Mouse (Mus musculus): ENCODE results near the gene Hdlbp.
"Not testable (repeated sequence)": the region's sequence is repeated elsewhere in the genome, so short reads cannot be mapped to it uniquely, and the experiment has no call there.

The Hdlbp gene

DNA sequence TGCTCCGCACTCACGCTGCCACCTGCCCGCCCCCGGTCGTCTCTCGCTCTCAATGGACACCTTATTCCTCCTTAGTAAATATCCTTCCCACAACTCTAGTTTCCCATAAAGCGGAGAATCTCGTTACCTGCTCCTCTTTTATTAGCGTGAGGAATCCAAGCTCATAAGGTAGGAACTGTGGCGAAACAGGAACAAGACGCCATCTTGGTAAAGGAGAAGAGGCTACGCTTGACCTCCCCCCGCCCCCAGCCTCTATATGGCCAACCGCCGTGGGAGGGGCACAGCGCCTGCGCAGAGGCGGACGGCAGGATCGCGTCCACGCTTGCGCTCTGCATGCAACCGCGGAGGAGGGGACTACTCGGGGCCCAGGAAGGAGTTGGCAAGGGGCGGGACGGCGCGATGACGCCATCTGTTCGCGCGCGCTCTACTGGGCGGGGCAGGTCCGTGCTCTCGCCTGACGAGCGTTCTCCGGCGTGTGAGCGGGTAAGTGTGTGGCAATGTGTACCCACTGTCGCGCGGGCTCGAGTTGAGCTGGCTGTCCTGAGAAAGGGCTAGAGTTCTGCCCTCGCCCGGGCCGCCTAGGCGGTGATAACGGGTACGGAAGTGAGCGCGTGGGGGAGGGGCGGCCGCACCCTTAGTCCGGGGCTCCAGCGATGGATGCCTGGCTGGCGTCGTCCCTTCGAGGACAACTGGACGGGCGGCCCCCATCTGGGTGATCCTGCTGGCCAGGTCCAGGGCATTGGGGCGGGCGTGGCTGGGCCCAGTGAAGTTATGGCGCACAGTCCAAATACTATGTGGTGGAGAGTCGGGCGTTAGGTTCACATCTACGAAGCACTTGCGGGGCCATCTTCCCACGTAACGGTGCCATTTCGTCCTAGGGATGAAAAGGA lies at the start of gene Hdlbp:
Hdlbp (minus strand) TSS at position 230 of the 890 bp plus-strand sequence.
- peak; percentile 100 for DNase-seq (ENCODE audit: low read depth, low spot score)

GRCm38 (mm10) chr1:93522325-93522724 lies 43.7 kb upstream of the Hdlbp start:
- no peak for DNase-seq (ENCODE audit: low read depth, low spot score)

DNA sequence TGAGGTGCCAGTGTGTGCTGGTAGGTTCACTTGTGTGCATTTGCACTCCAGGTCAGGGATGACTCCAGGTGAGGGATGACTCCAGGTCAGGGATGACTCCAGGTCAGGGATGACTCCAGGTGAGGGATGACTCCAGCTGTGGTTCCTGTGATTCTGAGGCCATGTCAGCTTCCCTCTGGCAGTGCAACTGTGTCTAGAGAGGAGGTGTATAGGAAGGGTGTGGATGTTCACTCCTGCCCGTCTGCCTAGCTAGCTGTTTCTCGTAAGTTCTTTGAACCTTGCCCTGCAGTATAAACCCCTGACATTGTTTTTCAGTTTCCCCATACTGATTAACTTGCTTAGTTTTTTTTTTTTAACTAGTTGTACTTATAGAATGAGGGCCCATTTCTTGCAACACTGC lies 42.9 kb upstream of the Hdlbp start:
- DNase-seq (ENCODE audit: low read depth, low spot score), result no peak

DNA sequence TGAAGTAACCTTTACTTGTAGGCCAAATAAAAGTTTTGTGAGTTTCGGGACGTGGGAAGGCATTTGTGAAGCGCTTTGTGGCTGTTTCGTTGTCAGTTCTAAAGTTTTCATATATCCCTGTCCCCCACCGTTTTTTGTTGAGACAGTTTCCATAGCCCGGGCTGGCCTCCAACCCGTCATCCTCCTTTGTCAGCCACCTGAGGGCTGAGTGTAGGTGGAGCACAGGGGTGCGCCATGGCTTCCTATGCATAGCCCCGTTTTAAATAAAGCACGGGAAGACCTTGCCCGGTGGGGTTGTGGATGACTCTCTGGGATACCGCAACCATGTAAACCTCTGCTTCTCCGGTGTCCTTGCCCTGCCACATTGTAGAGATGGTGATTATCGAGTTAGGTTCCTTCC lies 34.6 kb upstream of the Hdlbp start:
- DNase-seq (ENCODE audit: low read depth, low spot score), result no peak

- DNase-seq (ENCODE audit: low read depth, low spot score), result no peak
These were observed 33.7 kb upstream of the Hdlbp start for GRCm38 (mm10) chr1:93512351-93512690.

- peak; percentile 95 for DNase-seq (ENCODE audit: low read depth, low spot score)
These were observed 33.2 kb upstream of the Hdlbp start, which contains the start of gene Farp2 for GRCm38 (mm10) chr1:93511585-93512350. Gene Farp2 (plus strand): TSS chr1:93512079.

DNA sequence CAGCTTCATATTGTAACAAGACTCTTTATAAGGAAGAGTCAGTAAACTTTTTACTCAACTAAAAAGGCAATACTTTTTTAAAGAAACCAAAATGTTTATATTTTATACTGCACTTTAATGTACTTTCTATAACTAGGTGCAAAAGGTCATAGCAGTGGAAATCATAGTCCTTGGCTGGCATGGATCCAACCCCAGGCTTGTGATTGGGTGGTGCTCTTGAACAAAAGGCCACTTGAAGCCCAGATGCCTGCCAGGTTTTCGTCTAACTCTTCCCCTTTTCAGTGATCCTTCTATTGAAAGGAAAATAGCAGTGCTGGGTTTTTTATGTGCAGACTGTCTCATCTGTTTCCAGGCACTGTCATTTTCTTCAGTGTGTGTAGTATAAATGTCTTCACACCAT lies 30.0 kb upstream of the Hdlbp start:
- not testable (repeated sequence) for DNase-seq (ENCODE audit: low read depth, low spot score)

- DNase-seq (ENCODE audit: low read depth, low spot score), result peak; percentile 66
These were observed 28.5 kb upstream of the Hdlbp start for GRCm38 (mm10) chr1:93506944-93507676.

DNA sequence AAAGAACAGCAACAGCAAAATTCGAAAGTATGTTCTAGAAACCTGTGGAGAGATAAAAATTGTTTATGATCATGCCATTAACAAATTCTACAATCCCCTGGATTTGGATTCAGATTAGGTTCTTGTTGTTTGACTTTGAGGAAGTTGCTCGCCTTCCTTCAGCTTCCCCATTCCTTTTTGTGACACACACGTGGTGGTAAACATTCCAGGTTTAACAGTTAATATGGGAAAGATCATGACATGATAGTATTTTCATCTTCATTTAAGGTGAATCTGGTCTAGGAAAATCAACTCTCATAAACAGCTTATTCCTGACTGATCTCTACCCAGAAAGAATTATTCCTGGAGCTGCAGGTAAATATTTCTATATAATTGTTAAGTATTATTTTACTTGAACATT lies 16.7 kb upstream of the Hdlbp start:
- DNase-seq (ENCODE audit: low read depth, low spot score), result no peak

DNA sequence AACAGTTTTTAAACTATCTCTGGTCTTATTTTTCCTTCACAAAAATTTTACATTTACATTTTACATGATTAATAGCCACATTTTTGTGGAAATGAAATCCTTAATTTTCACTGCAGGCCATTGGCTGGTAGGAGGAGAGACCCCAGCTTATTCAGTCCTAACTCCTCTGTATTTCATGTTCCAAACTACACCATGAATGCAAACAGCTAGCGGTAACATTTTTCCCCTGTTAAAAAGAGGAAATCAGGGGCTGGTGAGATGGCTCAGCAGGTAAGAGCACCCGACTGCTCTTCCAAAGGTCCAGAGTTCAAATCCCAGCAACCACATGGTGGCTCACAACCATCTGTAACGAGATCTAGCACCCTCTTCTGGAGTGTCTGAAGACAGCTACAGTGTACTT lies 7.7 kb upstream of the Hdlbp start:
- DNase-seq (ENCODE audit: low read depth, low spot score), result not testable (repeated sequence)

DNA sequence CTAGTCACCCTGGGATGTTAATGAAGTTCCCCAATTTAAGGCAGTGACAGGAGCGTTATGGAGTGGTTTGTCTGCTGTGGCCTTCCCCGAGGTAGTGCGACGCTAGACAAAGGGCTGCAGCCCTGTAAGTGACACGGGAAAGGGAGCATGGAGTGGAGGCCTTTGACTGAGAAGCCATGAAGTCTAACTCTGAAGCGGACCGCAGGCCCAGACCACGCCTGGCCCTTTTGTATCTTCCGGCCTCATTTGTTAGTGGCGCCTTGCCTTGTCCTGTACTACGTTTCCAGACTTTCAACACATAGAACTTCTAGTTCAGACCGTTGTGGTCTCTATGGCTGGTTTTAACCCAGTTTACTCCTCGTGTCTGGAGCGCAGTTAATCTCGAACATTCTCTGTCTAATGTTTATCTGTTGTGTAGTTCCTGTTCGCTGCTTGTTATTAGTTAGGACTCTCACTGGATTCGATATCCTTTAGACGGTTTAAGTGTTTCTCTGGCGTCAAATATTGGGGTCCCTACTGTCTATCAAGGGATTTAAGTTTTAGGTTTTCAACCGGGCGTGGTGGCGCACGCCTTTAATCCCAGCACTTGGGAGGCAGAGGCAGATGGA lies 965 bp upstream of the Hdlbp start:
- DNase-seq (ENCODE audit: low read depth, low spot score), result peak; percentile 67

GRCm38 (mm10) chr1:93477758-93478585 lies 643 bp downstream of the Hdlbp start:
- peak; percentile 99 for DNase-seq (ENCODE audit: low read depth, low spot score)

GRCm38 (mm10) chr1:93475694-93476093 lies 2.9 kb downstream of the Hdlbp start:
- DNase-seq (ENCODE audit: low read depth, low spot score), result no peak

DNA sequence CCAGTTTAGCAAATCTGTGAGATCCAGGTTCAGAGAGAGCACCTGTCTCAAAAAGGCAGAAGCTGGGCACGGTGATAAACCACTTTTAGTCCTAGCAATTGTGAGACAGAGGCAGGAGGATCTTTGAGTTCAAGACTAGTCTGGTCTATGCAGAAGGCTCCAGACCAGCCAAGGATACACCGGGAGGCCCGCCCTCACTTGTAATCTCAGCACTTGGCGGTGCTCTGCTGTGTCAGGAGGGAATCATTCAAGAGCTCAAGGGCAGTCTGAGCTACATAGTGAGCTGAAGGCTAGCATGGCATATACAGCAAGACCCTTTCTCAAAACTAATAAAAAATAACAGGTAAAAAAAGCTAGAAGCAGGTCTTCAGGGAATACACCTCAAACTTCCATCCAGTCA lies 10.0 kb downstream of the Hdlbp start:
- DNase-seq (ENCODE audit: low read depth, low spot score), result no peak

- no peak for DNase-seq (ENCODE audit: low read depth, low spot score)
These were observed 12.9 kb downstream of the Hdlbp start for GRCm38 (mm10) chr1:93465746-93466145.

DNA sequence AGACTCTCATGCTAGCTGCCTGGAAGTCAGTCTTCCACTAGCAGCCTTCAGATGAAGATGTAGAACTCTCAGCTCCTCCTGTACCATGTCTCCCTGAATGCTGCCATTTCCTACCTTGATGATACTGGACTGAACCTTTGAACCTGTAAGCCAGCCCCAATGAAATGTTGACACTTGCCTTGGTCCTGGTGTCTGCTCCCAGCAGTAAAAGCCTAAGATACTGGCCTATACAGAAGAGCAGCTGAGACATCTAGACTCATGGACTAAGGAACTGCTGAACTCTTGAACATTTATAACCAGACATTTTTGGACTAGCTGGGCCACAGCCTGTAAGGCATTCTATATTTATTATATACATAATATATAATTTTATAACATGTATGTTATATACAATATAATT lies 13.5 kb downstream of the Hdlbp start:
- DNase-seq (ENCODE audit: low read depth, low spot score), result no peak

GRCm38 (mm10) chr1:93459101-93459500 lies 19.5 kb downstream of the Hdlbp start:
- DNase-seq (ENCODE audit: low read depth, low spot score), result no peak

DNA sequence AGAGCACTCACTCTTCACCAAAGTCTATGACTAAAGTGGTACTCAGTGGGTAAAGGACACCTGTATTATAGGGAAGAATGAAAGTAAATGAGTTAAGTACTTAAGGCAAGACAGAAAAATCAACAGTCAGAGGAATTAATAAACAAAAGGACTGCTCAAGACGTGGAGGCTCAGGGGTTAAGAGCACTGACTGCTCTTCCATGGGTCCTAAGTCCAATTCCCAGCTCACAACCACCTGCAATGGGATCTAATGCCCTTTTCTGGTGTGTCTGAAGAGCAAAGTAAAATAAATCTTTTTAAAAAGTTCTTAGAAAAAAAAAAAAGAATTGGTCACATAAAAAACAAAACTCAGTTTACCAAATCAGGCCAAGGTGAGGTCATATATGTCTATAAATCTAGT lies 20.3 kb downstream of the Hdlbp start:
- DNase-seq (ENCODE audit: low read depth, low spot score), result no peak

DNA sequence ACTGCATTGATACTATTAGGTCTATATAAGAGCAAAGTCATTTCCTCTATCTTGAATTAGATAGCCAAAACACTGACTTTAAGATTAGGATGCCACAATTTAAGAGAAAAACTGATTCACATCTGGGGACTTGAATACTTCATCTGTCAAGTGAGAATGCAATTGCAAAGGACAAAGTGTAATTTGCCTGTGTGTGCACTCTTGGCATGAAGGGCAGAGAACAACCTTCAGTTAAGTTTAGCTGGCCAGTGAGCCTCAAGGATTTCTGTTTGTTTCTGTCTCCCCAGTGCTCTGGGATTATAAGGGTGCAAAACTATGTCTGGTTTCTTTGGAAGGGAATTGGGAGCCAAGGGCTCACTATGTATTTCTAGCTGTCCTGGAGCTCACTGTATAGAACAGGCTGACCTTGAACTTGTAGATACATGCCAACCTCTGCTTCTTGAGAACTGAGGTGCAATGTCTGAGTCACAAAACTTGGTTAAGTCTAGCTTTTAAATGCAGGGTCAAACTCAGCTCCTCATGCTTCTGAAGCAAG lies 24.8 kb downstream of the Hdlbp start:
- DNase-seq (ENCODE audit: low read depth, low spot score), result no peak

- not testable (repeated sequence) for DNase-seq (ENCODE audit: low read depth, low spot score)
These were observed 28.5 kb downstream of the Hdlbp start for GRCm38 (mm10) chr1:93450118-93450517.

- no peak for DNase-seq (ENCODE audit: low read depth, low spot score)
These were observed 32.8 kb downstream of the Hdlbp start for GRCm38 (mm10) chr1:93445822-93446162.

Data from CD4-positive helper T cell, adult 2 months (primary cell).